Mouse (Mus musculus) adrenal gland, postnatal 36 days (tissue): ENCODE measurements around the gene Hbq1a. TPM values are rescaled to one million over a fixed set of nuclear protein-coding genes. Genes with fewer than 3 reads are reported as not detected.

Source experiments
- DNase-seq, 2 experiments: peaks; one replicate each; pipeline ENCODE4 v3.0.0; 2021; ENCODE audit warnings: mixed read lengths in 1 of 2
- total RNA-seq, 2 experiments: library from RNA; stranded (reverse); gene quantifications; 2 replicates each; pipeline ENCODE4 v1.2.3; 2021

Hbq1a gene
- total RNA-seq, 2 experiments from 2014 or later: 0.49 to 0.93 TPM

DNA sequence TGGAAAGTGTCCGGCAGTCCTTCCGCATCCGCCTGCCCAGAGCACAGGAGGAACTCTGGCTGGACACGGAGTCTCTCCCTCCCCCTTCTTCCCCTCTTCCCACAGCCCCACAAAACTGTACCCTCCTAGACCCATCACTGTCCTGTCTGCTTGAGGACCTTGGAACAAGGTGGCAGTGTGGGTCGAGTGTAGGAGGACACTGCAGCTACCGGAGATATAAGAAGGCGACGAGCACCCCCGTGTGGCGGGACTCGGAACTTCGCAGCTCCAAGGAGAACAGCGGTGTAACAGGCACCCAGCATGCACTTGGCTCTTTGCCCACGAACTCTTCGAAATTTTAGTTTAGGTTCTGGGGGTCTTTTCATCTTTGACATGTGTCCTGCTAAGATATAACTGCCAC, 24.7 kb downstream of the Hbq1a start:
- DNase-seq: peak; percentile 86 to 90

DNA sequence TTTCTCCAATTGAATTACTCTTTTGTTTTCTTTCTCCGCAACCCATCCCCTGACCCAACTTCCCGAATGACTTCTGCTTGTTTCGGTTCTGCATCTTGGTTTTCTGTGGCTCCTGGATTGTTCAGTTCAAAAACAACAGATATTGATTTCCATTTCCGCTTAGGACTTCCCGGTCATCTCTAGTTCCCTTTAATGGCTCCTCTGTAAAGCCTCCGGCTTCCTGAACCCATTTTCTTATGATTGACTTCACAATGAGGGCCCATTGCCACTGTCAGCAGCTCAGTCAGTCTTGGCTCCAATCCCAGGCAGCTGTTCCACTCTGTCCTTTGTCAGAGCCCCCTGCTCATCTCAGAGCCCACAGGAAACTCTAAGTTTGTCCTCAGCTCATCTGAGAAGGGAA, 31.2 kb downstream of the Hbq1a start:
- DNase-seq: peak; percentile 27 to 63

DNA sequence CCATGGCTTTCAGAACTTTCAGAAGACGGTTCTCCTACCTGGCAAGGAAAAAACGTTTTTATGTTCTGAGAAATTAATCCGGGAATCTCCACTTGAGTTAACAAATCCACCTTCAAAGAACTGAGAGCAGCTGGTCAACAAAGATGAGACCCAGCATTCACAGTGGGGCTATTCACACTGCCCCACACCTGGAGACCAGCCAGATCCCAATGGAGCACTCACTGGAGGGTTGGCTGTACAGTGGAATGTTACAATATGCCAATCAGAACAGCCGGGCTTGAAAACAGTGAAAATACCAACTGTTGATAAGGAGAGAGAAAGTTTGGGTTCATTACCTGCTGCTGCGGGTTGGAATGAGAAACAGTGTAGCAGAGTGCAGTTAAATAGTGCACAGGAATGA, 32.0 kb downstream of the Hbq1a start:
- DNase-seq: no peak

DNA sequence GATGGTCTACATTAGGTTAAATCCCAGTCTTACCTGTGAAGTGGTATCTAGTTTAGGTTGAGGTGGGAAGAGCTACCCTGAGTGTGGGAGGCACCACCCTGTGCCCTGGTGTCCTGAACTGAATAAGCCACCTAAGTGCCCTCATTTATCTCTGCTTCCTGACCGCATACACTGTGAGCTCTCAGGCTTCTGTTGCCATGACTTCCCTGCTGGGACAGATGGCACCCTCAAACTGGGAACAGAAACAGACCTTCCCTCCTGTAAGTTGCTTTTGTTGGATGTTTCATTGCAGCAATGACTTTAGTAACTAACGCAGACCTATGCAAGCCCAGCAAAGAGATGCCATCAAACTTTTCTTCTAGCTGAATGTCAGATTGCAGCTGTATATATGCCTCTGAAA, 33.4 kb downstream of the Hbq1a start:
- DNase-seq: no peak

GRCm38 (mm10) chr11:32336435-32336907, 36.6 kb downstream of the Hbq1a start:
- DNase-seq: no peak

- peak; percentile 55 to 59 for DNase-seq
These were observed 39.3 kb downstream of the Hbq1a start for GRCm38 (mm10) chr11:32339131-32339531.

DNA sequence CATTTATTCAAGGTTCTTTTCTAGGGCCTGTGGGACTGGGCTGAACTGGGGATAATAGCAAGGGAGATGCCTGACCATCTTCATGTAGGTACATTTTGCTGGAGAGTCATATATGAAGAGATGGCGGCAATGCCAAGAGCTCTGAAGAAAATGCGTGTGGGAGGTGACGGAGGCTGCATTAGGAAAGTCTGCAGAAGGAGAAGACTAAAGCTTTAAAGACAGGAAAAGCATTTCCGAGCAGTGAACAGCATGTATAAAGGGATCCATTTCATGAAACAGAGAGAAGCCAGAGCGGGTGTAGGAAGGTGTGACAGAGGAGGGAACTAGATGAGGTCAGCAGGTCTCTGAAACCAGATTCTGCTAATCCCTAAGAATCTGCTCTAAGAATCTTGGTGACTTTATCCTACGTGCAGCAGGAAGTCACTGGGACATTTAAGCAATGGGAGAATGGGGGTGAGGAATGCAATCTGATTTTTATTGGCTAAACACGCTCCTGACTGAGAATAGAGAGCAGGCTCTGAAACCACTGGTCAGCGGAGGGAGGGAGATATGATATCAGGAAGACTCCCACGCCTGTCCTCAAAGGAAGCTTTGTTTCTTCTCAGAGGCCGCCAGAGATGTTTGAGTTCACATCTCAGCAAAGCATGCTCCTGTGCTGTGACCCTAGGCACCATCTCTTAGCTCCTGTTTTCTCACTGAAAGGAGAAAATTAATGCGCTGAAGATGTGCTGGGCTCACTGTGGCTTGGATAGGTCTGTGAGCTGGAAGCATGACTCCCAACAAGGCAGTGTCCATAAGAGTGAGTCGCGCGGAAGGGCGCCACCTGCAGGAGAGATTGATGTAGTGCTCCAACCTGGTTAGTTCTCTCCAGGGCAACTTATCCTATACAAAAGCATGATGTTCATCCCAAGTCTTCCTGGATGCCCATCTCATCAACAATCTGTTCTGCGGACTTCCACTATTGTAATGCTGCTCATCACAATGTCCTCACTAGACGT, 40.9 kb downstream of the Hbq1a start:
- DNase-seq: peak; percentile 61 to 71

GRCm38 (mm10) chr11:32342770-32343191, 42.9 kb downstream of the Hbq1a start:
- peak; percentile 53 to 59 for DNase-seq

- DNase-seq: no peak
These were observed 43.5 kb downstream of the Hbq1a start for GRCm38 (mm10) chr11:32343350-32343749.

DNA sequence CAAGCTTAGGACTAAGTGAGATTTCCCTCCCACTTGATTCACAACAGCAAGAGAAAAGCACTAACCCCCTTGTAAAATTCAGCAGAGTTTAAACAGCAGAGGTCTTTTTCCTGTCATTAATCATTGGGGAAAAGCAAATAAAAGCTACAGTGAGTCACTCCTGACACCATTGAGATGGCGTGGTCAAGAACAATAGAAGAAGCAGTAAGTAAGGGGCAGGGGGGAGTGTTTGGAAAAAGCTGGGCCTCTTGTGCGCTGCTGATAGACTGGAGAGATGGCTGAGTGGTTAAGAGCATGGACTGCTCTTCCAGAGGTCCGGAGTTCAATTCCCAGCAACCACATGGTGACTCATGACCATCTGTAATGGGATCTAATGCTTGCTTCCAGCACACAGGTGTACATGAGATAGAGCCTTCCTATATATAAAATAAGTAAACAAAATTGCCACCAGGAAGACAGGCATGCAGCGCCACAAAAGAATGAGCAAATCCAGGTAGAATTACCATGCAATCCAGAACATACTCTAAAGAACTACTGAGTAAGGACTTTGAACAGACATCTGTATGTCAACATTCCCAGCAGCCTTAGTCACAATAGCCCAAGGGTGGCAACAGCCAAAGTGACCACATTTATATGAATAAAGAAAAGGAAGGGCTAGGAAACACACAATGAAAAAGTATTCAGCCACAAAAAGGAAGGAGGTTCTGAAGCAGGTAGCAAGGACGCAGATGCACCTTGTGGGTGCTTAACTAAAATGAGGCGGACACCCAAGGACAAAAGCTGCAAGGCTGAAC, 45.8 kb downstream of the Hbq1a start:
- DNase-seq: no peak

- no peak for DNase-seq
These were observed 47.4 kb downstream of the Hbq1a start for GRCm38 (mm10) chr11:32347264-32347606.

- peak; percentile 78 to 89 for DNase-seq
These were observed 48.0 kb downstream of the Hbq1a start, which contains the start of gene Sh3pxd2b for GRCm38 (mm10) chr11:32347607-32348432. TSS of gene Sh3pxd2b (plus strand) at chr11:32347820.

- no peak for DNase-seq
These were observed 48.8 kb downstream of the Hbq1a start for GRCm38 (mm10) chr11:32348433-32349283.

- no peak for DNase-seq
These were observed 49.5 kb downstream of the Hbq1a start for GRCm38 (mm10) chr11:32349284-32349953.

Other genes starting within 250 kb of the Hbq1a start
- gene Il9r, start 99.8 kb upstream of the Hbq1a start, total RNA-seq: under 1 TPM; 0.26 to 0.96 TPM
- 10 to 100 TPM; 14.8 to 19.4 TPM for gene Snrnp25, start 94.7 kb upstream of the Hbq1a start, total RNA-seq
- gene Rhbdf1, start 77.8 kb upstream of the Hbq1a start, total RNA-seq: 10 to 100 TPM; 24.7 to 36.8 TPM
- 10 to 100 TPM; 22.1 to 22.7 TPM for gene Mpg, start 73.6 kb upstream of the Hbq1a start, total RNA-seq
- 10 to 100 TPM; 62.9 to 65.2 TPM for gene Nprl3, start 32.4 kb upstream of the Hbq1a start, total RNA-seq
- not detected for gene Hba-x, start 23.7 kb upstream of the Hbq1a start, total RNA-seq
- 1,000 to 10,000 TPM; 2,230 to 3,771 TPM for gene Hba-a1, start 16.6 kb upstream of the Hbq1a start, total RNA-seq
- gene Hbq1b, start 13.1 kb upstream of the Hbq1a start, total RNA-seq: not detected
- 1,000 to 10,000 TPM; 1,676 to 2,955 TPM for gene Hba-a2, start 3.6 kb upstream of the Hbq1a start, total RNA-seq
- 10 to 100 TPM in 1 of 2 experiments, 1 to 10 TPM in 1; 5.7 to 10.7 TPM for gene Sh3pxd2b, start 47.8 kb downstream of the Hbq1a start, total RNA-seq
- 10 to 100 TPM; 15.3 to 15.5 TPM for gene Ubtd2, start 155.3 kb downstream of the Hbq1a start, total RNA-seq
- gene Efcab9, start 232.0 kb downstream of the Hbq1a start, total RNA-seq: 1 to 10 TPM in 1 of 2 experiments, under 1 TPM in 1; 0.89 to 1.2 TPM
- 10 to 100 TPM in 1 of 2 experiments, 1 to 10 TPM in 1; 9.0 to 13.3 TPM for gene Stk10, start 233.2 kb downstream of the Hbq1a start, total RNA-seq